Mouse (Mus musculus) embryo, embryonic 11.5 days (tissue): ENCODE data around the gene Ell.

Source experiments
- DNase-seq: peaks from one replicate; pipeline ENCODE4 v3.0.0-alpha.2; 2012; ENCODE audit warnings: low read depth, low spot score

Gene Ell

DNA sequence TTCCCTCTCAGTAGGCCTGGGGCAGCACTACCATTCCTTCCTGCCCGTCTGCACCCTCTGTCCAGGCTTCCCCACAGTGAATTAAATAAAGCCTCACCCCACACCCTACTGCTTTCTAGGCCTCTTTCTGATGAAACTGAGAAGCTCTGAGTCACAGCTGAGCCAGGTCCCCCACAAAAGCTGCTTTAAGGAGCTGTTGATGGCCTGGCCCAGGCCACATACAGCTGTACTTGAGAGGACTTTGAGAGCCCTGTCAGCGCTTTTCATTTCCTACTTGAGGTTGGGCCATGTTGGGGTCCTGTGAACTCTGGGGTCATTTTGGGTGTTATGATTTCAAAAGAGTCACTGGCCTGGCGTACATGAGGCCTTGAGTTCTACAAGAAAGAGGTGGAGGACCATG lies 4.0 kb upstream of the Ell start:
- DNase-seq: no peak

DNA sequence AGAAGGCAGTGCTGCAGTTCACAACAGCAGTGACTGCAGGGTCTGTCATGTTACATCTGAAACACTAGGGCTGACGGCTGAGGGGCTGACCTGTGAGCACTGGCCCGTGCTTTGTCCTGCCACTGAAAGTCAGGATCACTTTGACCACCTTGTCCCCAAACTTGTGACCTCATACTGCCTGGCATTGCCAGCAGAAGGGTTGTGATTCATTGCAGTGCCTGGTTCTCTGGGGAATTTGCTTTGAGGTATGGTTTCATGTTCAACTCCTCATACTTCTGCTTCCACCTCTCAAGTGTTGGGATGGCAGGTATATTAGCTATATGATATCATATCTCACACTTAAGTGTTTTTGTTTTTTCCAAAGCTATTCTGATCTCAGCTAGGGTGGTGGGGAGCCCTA lies 3.6 kb upstream of the Ell start:
- DNase-seq: no peak

DNA sequence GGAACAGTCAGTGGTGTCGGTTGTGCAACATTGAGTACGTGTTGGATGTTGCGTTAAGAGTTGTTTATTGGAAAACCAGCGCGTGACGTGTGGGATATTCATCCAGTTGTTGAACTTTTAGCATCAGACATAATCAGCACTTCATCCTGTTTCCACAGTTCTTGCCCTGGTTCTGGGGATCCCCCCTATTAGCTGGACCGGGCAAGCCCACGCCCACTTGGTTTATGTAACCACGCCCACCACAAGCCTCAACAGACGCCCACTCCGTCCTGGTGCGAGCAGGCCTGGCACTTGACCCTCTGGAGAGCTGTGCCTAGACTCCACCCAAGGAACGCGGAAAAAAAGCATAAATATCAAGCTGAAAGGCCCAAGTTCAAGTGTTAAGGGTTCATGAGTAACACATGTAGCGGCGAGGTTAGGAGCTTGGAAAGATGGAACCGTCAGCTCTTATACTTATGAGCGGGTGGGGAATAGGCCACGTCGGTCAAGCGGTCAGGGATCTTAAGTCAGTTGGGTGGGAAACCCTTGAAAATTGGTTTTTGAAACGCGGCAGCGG lies 1.2 kb upstream of the Ell start:
- DNase-seq: peak; percentile 14

DNA sequence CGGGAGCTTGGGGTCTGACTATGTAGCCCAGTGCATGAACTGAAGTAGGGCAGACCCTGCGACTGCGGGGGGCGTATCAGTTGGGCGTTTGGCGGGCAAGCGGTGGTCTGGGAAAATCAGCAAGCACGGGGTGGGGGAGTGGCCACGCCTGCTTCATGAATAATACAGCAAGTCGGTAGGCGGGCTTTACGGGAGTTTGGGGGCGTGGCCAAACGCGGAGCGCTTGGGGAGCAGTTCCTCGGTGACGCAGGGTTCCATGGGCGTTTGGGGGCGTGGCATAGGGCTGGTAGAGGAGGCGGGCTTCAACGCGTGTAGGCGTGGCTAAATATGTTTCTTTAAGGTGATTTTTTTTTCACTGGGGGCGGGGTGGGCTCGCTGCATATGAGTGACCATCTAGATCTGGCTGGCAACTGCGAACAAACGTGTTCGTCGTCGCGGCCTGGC lies 602 bp upstream of the Ell start:
- DNase-seq: peak; percentile 99

DNA sequence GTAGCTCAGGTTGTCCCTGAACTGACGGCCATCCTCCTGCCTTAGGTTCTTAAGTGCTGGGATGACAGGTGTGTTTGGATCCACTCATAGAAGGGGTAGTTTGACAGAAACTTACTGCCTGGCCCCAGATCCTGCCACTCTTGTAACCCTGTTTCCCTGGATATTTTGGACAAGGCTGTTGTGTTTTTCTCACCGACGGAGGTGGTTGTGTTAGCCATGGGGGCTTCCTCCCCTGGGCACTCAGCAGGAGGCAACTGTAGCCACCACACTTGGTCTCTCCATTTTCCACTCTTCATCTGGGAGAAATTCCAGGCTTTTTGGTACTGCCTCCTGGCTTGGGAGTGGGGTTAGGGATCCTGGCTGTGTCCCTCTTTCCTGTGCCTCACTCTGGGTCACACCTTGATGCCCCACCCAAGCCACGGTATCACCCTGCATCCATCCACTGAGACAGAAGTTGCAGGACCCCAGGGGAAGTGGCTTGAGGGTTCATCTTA lies 803 bp downstream of the Ell start:
- DNase-seq: no peak

DNA sequence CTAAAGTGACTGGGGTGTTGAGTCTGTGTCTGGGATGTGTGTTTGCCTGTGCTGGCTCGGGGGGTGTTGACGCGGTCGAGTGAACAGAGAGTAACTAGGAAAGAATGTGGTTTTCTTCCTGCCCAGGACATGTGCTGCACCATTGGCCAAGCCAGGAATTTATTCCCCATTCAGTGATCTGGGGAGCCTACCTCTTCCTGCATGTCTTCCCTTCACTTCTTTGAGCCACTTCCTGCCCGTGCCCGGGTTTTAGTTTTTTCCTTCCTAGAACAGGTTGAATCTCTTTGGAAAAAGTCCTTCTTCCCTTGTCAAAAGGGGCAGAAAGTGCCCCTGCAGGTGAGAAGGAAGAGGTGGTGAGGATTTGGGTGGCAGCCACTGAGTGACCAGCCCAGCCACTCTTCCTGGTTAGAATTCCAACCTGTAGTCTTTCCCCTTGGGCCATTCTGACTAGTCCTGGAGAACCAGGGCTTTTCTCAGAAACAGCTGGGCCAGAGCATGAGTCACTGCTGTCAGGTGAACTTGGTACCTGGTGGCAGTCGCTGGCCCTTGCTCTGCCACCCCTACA lies 1.3 kb downstream of the Ell start:
- no peak for DNase-seq

DNA sequence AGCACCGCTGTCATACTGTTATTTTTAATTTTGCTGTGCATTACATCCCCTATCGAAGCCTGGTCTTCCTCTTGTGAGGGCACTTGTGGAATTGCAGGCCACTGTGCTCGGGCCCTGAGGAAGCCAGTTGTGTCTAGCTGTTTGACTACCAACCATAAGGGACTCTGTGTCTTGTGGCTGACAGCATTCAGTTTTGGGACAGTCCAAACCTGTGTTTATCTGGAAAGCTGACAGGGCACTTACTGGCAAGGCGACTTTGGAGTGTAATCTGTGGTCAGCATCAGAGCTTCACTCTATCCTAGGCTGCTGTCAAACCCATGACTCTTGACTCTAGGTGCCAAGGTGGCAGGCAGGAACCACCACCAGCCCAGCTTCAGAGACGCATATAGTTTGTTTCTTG lies 1.8 kb downstream of the Ell start:
- DNase-seq: no peak

DNA sequence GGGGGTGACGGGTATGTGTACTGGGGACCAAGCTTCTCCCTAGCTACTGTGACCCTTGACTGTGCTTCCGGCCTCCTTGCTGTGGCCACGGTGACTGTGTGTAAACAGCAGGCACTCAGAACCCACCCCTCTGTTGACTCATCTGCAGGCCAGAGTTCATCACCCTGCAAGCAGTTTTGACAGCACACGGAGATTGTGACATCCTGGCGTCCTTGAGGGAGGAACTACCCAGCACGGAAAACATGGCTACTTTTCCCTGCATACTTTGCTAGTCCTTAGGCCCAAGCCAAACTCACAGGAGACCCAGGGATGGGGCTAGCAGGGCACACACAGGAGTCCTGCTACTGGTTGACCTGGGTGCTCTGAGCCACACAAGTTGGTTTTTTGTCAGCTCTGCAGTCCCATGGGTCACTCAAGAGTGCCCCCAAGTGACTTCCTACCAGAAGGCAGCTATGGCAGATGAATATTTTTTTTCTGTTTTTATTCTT lies 5.0 kb downstream of the Ell start:
- DNase-seq: no peak

DNA sequence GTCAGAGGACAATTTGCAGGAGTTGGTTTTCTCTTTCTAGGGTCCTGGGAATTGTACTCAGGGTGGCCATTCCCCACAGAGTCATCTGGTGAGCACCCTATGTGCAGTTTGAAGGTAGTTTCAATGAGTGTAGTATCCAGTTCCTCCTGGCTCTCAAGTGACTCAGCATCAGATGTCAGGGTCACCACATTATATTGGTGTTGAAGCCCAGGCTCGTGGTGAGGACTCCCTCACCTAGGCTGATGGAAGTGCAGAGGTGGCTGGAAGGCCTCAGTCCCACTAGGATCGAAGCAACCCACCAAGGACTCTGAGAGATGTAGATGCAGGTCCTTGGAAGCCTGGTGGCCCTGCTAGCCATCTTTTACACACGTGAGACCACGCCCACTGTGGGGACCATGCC lies 7.2 kb downstream of the Ell start:
- no peak for DNase-seq

DNA sequence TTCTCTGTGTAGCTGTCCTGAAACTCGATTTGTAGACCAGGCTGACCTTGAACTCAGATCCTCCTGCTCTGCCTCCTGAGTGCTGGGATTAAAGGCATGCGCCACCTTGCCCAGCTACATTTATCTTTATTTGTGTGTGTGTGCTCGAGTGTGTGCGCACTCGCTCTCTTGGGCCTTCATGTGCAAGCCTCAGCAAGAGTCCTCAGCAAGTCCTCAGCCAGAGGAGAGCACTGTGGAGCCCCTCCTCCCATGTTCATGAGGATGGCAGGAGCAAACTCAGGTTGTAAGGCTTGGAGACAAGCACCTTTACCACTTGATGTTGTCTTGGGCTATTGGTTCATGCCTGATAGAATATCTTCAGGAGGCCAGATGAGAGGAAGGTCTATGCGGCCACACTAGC lies 8.5 kb downstream of the Ell start:
- DNase-seq: no peak

DNA sequence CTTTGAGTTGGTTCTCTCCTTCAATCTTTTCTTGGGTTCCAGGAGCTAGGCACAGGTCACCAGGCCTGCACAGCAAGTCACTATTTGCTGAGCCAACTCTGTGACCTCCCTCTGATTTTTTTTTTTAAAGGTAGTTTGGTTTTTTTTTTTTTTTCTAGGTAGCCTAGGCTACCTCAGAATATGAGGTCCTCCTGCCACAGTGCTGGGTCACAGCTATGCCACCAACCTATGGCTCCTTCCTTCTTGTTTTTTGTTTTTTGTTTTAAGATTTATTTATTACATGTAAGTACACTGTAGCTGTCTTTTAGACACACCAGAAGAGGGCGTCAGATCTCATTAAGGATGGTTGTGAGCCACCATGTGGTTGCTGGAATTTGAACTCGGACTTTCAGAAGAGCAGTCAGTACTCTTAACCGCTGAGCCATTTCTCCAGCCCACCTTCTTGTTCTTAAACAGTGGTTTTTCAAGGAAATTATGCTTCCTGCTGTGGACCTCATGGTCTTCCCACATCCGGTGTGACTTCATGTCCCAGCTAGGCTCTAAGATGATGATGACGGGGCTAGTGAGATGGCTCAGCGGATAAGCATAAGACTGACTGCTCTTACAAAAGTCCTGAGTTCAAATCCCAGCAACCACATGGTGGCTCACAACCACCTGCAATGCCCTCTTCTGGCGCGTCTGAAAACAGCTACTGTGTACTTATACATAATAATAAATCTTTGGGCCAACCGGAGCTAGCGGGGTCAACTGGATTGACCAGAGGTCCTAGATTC lies 10.3 kb downstream of the Ell start:
- DNase-seq: no peak

DNA sequence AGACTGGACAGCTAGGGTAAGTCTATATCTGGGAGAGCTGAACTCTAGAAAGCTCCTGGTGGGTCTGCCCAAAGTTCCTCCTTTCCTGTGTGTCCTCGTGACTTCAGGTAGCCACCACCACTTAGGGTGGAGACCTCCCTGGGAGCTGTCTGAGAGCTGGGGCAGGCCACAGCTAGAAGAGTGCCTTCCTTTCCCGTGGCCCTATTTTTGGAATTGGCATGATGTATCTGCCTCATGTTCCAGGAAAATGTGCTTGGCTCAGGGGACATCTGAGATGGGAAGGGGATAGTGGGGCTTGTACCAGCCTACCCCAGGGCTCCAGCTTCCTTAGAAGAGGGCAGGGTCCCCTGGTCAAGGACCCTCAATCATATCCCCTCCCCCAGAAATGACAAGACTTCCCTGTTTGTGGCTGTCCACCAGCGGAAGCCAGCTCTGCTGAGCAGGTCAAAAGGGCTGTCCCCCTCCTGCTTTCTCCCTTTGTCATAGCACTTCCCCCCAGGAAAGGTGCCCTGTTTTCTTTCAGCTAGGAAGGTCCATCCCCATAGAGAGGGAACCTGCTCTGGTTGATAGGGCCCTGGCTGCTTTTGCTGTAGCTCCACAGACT lies 12.4 kb downstream of the Ell start:
- no peak for DNase-seq

DNA sequence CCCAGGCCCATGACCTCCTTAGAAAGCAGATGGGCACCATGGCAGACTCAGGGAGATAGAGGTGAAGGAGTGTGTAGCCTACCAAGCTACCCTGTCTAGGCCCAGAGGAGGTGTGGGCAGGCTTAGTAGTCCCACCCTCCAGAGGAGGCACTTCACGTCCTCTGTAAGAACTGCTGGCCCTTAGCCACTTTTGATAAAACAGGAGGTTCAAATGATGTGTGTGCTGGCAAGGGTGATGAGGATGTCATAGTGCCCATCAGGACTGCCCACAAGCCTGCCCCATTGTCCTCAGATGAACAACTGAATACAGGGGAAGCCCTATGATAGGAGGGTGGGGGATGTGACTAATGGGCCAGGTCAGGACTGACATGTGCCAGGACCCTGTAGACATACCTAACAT lies 13.6 kb downstream of the Ell start:
- no peak for DNase-seq

DNA sequence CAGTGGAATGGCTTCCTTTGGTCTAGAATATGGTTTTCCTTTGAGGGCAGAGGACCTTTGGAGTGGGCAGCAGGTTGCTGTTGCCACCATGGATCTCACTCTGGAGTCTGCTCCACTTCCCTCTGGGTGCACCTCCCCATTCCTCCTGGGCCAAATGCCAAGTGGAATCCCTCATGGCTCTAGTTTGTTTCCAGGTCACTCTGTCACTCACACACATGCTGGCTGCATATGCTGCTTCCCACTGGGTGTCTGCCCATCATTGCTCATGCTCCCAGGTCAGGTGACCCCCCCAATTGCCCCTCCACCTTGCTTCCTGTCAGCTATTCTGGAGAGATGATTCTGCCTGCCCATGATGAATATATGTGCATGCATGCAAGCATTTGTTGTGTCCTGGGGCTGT lies 14.5 kb downstream of the Ell start:
- no peak for DNase-seq

DNA sequence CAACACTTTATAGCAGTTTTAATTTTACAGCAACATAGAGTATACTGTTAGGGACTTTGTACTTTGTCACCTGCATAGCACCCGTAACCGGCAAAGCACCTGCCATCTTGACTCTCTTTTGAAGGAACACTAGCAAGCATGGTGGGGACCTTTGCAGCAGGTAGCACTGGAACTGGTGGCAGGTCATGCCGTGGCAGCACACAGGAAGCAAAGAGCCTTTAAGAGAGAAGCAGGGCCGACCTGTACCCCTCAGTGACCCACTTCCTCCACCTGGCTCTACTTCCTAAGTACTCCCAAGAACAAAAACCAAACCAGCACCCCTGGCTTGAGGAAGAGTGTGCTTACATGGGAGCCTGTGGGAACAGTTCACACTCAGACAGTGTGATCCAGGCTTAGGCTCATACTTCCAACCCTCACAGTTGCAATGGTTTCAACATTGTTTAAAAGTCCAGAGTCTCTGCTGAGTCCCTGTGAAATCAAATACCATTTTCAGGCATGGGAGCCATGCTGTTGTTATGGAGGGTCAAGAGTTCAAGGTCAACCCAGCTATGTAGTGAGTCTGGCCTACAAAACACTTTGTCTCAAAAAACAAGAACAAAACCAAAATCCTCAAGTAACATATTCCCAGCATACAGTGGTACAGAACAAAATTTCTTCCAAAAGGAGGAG lies 16.0 kb downstream of the Ell start:
- no peak for DNase-seq

DNA sequence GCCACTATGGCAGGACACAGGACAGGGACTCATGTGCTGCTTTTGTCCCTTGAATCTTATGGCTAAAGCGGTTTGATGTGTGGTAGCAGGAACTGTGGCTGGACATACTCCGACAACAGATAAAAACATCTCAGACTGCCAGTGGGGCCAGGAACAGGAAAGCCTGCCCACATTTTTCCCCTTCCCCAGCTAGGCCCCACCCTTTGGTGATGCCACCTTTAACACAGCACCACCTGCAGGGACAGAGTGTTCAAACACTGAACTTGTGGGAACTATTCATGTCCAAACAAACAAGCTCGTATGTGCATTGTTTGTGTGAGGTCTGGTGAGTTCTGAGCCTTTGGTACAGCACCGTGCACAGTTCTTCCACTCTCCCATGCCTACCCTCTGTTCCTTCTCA lies 19.1 kb downstream of the Ell start:
- no peak for DNase-seq

DNA sequence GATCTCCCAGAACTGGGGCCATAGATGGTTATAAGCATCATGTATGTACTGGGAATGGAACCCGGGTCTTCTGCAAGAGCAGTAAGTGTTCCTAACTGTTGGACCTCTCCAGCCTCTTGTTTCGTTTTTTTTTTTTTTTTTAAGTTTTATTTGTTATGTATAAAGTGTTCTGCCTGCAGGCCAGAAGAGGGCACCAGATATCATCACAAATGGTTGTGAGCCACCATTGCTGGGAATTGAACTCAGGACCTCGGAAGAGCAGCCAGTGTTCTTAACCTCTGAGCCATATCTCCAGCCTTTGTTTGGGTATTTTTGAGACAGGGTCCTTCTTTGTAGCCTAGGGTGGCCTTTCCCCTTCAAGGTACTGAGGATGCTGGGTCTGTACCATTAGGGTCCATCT lies 19.7 kb downstream of the Ell start:
- DNase-seq: no peak

DNA sequence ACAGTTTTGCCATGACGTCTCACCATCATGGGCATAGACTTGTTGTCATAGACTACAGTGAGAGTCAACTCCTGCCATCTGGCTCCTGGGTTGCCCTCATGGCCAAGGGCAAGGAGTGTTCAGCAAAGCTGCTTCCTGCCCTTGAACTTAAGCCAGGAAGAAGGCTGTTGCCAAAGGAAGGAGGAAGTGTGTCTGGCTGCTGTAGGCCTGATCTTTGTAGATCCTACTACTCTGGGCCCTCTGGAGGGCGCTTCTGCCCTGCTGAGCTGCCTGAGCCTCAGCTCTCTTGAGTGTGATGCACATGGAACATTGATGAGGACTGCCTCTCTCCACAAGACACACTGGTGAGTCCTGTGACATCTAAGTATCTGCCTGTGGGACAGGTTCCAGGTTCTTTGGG lies 20.8 kb downstream of the Ell start:
- no peak for DNase-seq

DNA sequence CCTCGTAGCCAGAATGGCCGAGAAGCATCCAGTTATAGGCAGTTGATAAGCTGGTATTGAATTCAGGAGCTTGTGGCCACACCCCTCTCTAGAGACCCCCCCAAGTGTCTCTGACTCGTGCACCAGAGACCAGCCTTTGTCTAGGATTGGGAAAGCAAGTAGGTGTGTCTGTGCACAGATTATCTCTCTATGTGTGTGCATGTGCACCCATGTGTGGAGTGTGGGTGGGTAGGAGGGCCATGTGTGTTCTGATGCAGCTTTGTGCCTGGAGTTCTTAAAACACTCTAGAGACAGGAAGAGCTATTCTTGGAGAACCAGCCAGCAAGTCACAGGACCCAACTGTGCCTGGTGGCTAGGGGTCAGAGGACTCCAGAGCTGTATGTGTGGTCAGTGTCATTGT lies 21.3 kb downstream of the Ell start:
- no peak for DNase-seq

DNA sequence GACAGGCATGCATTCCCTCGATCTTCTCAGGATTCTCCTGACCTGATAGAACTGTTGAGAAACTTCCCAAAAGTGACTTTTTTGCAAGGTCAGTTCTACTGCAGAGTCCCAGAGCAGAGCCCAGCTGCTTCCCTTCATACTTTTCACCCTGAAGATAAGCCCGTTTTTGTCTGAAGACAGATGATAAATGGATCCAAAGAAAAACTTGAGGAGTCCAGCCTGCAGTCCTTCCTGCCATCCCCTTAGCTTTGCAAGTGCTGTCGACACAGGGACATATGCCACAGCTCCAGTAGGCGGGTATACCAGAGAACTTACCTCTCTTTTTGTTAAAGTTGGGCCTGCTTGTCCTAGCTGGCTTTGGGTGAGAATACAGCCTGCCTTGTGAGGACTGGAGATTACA lies 22.1 kb downstream of the Ell start:
- DNase-seq: no peak

DNA sequence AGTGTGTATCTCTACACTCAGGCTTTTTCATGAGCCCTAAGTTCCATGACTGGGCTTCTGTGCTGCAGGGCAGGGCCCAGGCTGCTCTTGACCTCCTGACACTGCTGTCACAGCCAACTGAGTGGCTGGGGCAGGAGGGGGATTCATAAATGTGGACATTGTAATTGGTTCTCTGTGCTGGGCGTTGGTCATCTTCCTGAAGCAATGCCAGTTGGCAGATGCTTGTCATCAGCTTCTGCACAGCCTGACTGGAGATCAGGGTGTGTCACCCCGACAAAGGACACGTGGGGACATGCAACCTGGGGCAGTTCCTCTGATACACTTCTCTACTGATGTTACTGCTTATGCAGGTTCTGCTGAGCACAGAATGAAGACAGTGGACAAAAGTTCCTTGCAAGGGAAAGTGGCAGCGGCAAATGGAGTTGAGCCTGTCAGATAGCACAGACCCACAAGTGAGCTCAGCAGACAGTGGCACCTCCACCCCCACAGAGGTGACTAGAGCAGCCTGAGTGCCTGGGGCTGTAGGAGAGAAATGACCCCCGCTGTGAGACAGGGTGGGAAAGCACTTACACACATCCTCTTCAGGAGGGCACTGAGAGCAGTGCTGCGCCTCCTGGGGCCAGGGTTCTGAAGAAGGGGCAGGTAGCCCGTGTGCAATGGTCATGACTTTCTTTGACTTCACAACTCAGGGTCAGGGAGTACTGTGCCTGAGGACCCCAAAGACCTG lies 22.7 kb downstream of the Ell start:
- no peak for DNase-seq
